Mouse (Mus musculus) CH12.LX (cell line): ENCODE measurements at regions not wholly inside any gene's neighbourhood (a gene's known extent, or its start where the extent isn't known, plus 50 kb on each side); places are given as distances from the start of the nearest gene placed in this dataset.

ENCODE experiments used
- DNase-seq: peaks from one replicate; pipeline ENCODE4 v3.0.0-alpha.2; 2013; ENCODE audit errors: extremely low read depth
- H3K27ac ChIP-seq: 2 replicates; pipeline ENCODE4 v1.5.1; 2012; ENCODE audit warnings: low read depth, mild to moderate bottlenecking, control low read depth, moderate library complexity; ENCODE audit not compliant: insufficient read depth
- H3K27me3 ChIP-seq: replicated peaks from 2 replicates; pipeline ENCODE3; 2012; ENCODE audit warnings: inconsistent platforms
- H3K36me3 ChIP-seq, 2 experiments: replicated peaks in 1 of 2; 2 replicates each; pipeline versions ENCODE3 to v1.6.1; 2012; ENCODE audit warnings: inconsistent platforms in 1 of 2, low read length in 1 of 2, mild to moderate bottlenecking in 1 of 2, mixed read lengths in 1 of 2, moderate library complexity in 1 of 2; ENCODE audit not compliant: control insufficient read depth in 1 of 2, insufficient read depth in 1 of 2
- H3K4me1 ChIP-seq, 2 experiments: 2 replicates each; pipeline ENCODE4 v1.6.1; 2012; ENCODE audit warnings: inconsistent platforms in 1 of 2, moderate library complexity in 1 of 2; ENCODE audit not compliant: insufficient read depth in 2 of 2, control insufficient read depth in 1 of 2
- H3K4me2 ChIP-seq: 2 replicates; pipeline ENCODE4 v1.6.1; 2012; ENCODE audit warnings: low read depth, mild to moderate bottlenecking, control low read depth; ENCODE audit not compliant: poor library complexity, insufficient read depth, severe bottlenecking
- H3K4me3 ChIP-seq, 3 experiments: fragments of 150-350 bp in 1 of 3; sonication (generic) in 1 of 3; replicated peaks in 1 of 3; 2 replicates each; pipeline versions ENCODE3 to v1.5.1; 2011 to 2012; ENCODE audit warnings: low read depth in 2 of 3, low read length in 2 of 3, mild to moderate bottlenecking in 2 of 3, moderate library complexity in 2 of 3, control low read depth in 1 of 3, improper control_type of control experiment in 1 of 3, inconsistent platforms in 1 of 3, mixed read lengths in 1 of 3; ENCODE audit not compliant: poor library complexity in 1 of 3
- H3K79me2 ChIP-seq: replicated peaks from 2 replicates; pipeline ENCODE4 v1.6.1; 2012; ENCODE audit warnings: mild to moderate bottlenecking, moderate library complexity; ENCODE audit not compliant: control insufficient read depth, poor library complexity, insufficient read depth, severe bottlenecking; ENCODE audit errors: extremely low read depth
- H3K9ac ChIP-seq: 2 replicates; pipeline ENCODE4 v1.6.1; 2012; ENCODE audit warnings: low read depth, mild to moderate bottlenecking, control low read depth, moderate library complexity; ENCODE audit not compliant: insufficient read depth
- H3K9me3 ChIP-seq: replicated peaks from 2 replicates; pipeline ENCODE3; 2012; ENCODE audit warnings: low read length, inconsistent platforms, mixed read lengths
- CHD1 ChIP-seq: IDR thresholded peaks from 2 replicates; pipeline ENCODE4 v1.6.1; 2012; ENCODE audit warnings: low read depth, low read length, improper control_type of control experiment, inconsistent platforms
- E2F4 ChIP-seq: IDR thresholded peaks from 2 replicates; pipeline ENCODE4 v1.6.1; 2011; ENCODE audit warnings: low read depth, low read length, improper control_type of control experiment; ENCODE audit not compliant: insufficient replicate concordance
- ELF1 ChIP-seq: IDR thresholded peaks from 2 replicates; pipeline ENCODE4 v1.6.1; 2014; ENCODE audit warnings: low read depth, mild to moderate bottlenecking, inconsistent platforms, low read length, improper control_type of control experiment
- ETS1 ChIP-seq: conservative IDR thresholded peaks from 2 replicates; pipeline ENCODE4 v1.6.1; 2012; ENCODE audit warnings: low read depth, mild to moderate bottlenecking, inconsistent platforms, low read length, improper control_type of control experiment, moderate library complexity
- GABPA ChIP-seq: IDR thresholded peaks from 2 replicates; pipeline ENCODE4 v1.6.1; 2012; ENCODE audit warnings: low read depth, low read length, improper control_type of control experiment, inconsistent platforms; ENCODE audit not compliant: insufficient replicate concordance
- HCFC1 ChIP-seq: IDR thresholded peaks from 2 replicates; pipeline ENCODE4 v1.6.1; 2012; ENCODE audit warnings: low read depth, mild to moderate bottlenecking, inconsistent platforms, low read length, improper control_type of control experiment
- IRF4 ChIP-seq: IDR thresholded peaks from 2 replicates; pipeline ENCODE4 v1.6.1; 2014; ENCODE audit warnings: low read depth, mild to moderate bottlenecking, inconsistent platforms, low read length, improper control_type of control experiment
- JUN ChIP-seq: IDR thresholded peaks from 2 replicates; pipeline ENCODE4 v1.6.1; 2011; ENCODE audit warnings: low read depth, mild to moderate bottlenecking, low read length, improper control_type of control experiment, moderate library complexity; ENCODE audit not compliant: insufficient read depth
- JUND ChIP-seq: conservative IDR thresholded peaks from 2 replicates; pipeline ENCODE4 v1.6.1; 2011; ENCODE audit warnings: low read depth, low read length, improper control_type of control experiment
- KAT2A ChIP-seq: IDR thresholded peaks from 2 replicates; pipeline ENCODE4 v1.6.1; 2012; ENCODE audit warnings: low read length, improper control_type of control experiment, inconsistent platforms; ENCODE audit not compliant: insufficient replicate concordance
- MAX ChIP-seq: IDR thresholded peaks from 2 replicates; pipeline ENCODE4 v1.6.1; 2011; ENCODE audit warnings: low read length, improper control_type of control experiment
- MEF2A ChIP-seq: IDR thresholded peaks from 2 replicates; pipeline ENCODE4 v1.6.1; 2014; ENCODE audit warnings: low read depth, mild to moderate bottlenecking, inconsistent platforms, low read length, improper control_type of control experiment, borderline replicate concordance
- NELFE ChIP-seq: IDR thresholded peaks from 2 replicates; pipeline ENCODE4 v1.6.1; 2011; ENCODE audit warnings: low read depth, low read length, improper control_type of control experiment
- NRF1 ChIP-seq: IDR thresholded peaks from 2 replicates; pipeline ENCODE4 v1.6.1; 2014; ENCODE audit warnings: low read depth, mild to moderate bottlenecking, inconsistent platforms, low read length, improper control_type of control experiment, moderate library complexity
- POLR2A ChIP-seq: IDR thresholded peaks from 2 replicates; pipeline ENCODE4 v1.6.1; 2011; ENCODE audit warnings: low read depth, mild to moderate bottlenecking, improper control_type of control experiment, low read length
- RCOR1 ChIP-seq: conservative IDR thresholded peaks from 2 replicates; pipeline ENCODE4 v1.6.1; 2012; ENCODE audit warnings: low read depth, mild to moderate bottlenecking, inconsistent platforms, low read length, improper control_type of control experiment
- SIN3A ChIP-seq: IDR thresholded peaks from 2 replicates; pipeline ENCODE4 v1.6.1; 2012; ENCODE audit warnings: low read length, improper control_type of control experiment, inconsistent platforms
- UBTF ChIP-seq: IDR thresholded peaks from 2 replicates; pipeline ENCODE4 v1.6.1; 2012; ENCODE audit warnings: low read depth, mild to moderate bottlenecking, inconsistent platforms, low read length, improper control_type of control experiment, moderate library complexity
- USF2 ChIP-seq: conservative IDR thresholded peaks from 2 replicates; pipeline ENCODE4 v1.6.1; 2011; ENCODE audit warnings: low read depth, low read length, improper control_type of control experiment
- ZMIZ1 ChIP-seq: IDR thresholded peaks from 2 replicates; pipeline ENCODE4 v1.6.1; 2012; ENCODE audit warnings: low read depth, mild to moderate bottlenecking, inconsistent platforms, low read length, improper control_type of control experiment
- ZNF384 ChIP-seq: IDR thresholded peaks from 2 replicates; pipeline ENCODE4 v1.6.1; 2012; ENCODE audit warnings: low read depth, low read length, improper control_type of control experiment, inconsistent platforms
- dilution Hi-C: fragments of 300-500 bp; cut with MboI; formaldehyde crosslinking; loops from 2 replicates; pipeline ENCODE4 v1.14.3; 2020; ENCODE audit warnings: low sequenced_read_pairs; ENCODE audit not compliant: extremely low pct_unique_long_range_greater_than_20kb, extremely low pct_ligation_motif_present
- in situ Hi-C: fragments of 300-500 bp; cut with MboI; formaldehyde crosslinking; loops from 3 replicates; pipeline ENCODE4 v1.14.3; 2019; ENCODE audit warnings: low sequenced_read_pairs, low pct_ligation_motif_present, low pct_unique_long_range_greater_than_20kb, mixed read lengths

DNA sequence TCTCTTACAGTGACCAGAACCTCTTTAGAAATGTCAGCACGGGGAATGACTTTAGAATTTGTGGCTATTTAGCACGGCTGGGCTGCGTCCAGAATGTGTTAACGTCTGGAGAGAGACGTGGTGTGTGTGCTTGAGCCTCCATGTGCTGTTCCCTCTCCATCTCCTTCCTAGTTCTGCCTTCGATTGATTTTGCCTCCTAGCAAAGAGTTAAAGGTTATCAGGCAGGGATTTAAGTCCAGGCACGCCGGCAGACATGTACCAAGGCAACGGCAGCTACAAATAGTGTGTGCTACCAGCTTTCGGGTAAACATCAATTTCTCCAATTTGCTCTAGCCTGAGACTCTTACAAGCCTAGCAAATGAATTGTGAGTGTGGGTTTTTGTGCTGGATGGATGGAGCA, 285.7 kb downstream of the Icos start:
- H3K9me3 ChIP-seq, result no peaks in the 10 kb centered on the region
- H3K27me3 ChIP-seq, result no peaks in the 10 kb centered on the region
- TF ChIP-seq UBTF (no peak), GABPA (no peak), NELFE (no peak)
- no peak overlapping the region for H3K27ac ChIP-seq
- in situ Hi-C loops (no loop called here), dilution Hi-C loops (no loop called here)
- no peak overlapping the region for H3K4me2 ChIP-seq
- no peaks in the 10 kb centered on the region for H3K79me2 ChIP-seq
- H3K9ac ChIP-seq, result no peak overlapping the region
- DNase-seq, result no peak
- H3K36me3 ChIP-seq, result no peaks in the 10 kb centered on the region
- no peak overlapping the region for H3K4me3 ChIP-seq
- no peaks in the 10 kb centered on the region for H3K4me1 ChIP-seq

DNA sequence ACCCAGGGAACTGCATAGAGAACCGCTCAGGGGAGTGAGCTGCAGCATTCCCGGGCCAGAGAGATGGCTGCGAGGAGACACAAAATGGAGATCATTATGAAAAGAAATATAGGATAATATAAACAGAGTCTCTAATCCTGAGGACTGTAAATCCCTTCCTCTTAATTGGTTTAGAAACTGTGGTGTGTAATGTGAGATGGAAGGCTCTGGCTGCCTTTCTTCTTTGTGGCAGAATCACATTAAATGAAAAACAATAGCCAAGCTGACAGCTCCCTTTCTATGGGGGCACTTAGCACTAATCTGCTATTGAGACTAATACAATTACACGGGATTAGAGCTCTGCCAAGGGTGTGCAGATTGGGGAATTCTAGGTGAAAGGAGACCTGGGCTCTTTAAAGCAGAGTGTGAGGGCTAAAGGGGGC, 288.0 kb downstream of the Icos start:
- H3K27ac ChIP-seq, result no peak overlapping the region
- DNase-seq, result no peak
- no peak for TF ChIP-seq E2F4
- no peak for TF ChIP-seq ETS1
- no peak for TF ChIP-seq ZMIZ1
- TF ChIP-seq MEF2A, result no peak
- H3K27me3 ChIP-seq, result no peaks in the 10 kb centered on the region
- no peak overlapping the region for H3K9ac ChIP-seq
- no peak overlapping the region for H3K4me3 ChIP-seq
- H3K36me3 ChIP-seq, result no peaks in the 10 kb centered on the region
- in situ Hi-C loops (no loop called here), dilution Hi-C loops (no loop called here)
- H3K79me2 ChIP-seq, result no peaks in the 10 kb centered on the region
- no peaks in the 10 kb centered on the region for H3K4me1 ChIP-seq
- no peaks in the 10 kb centered on the region for H3K9me3 ChIP-seq
- no peak overlapping the region for H3K4me2 ChIP-seq

- Histone ChIP-seq H3K9ac (no peak overlapping the region), H3K27ac (no peak overlapping the region), H3K4me2 (no peak overlapping the region), H3K9me3 (no peaks in the 10 kb centered on the region), H3K4me1 (peaks cover 0 to 7% of the 10 kb centered on the region in 2 experiments; a peak in 2 of 4 replicates), H3K4me3 (no peak overlapping the region), H3K36me3 (no peaks in the 10 kb centered on the region), H3K27me3 (no peaks in the 10 kb centered on the region), H3K79me2 (no peaks in the 10 kb centered on the region)
- dilution Hi-C loops, result no loop called here
- DNase-seq, result no peak
- in situ Hi-C loops, result no loop called here
- TF ChIP-seq NRF1, result no peak
- TF ChIP-seq JUND, result no peak
- TF ChIP-seq SIN3A, result no peak
- no peak for TF ChIP-seq POLR2A
- TF ChIP-seq HCFC1, result no peak
- TF ChIP-seq ELF1, result no peak
- no peak for TF ChIP-seq UBTF
- TF ChIP-seq USF2, result no peak
- TF ChIP-seq MAX, result no peak
- no peak for TF ChIP-seq KAT2A
- no peak for TF ChIP-seq IRF4
- TF ChIP-seq NELFE, result no peak
- TF ChIP-seq JUN, result no peak
- no peak for TF ChIP-seq ZNF384
- no peak for TF ChIP-seq CHD1
- no peak for TF ChIP-seq RCOR1
- TF ChIP-seq, all 38 proteins: peak for 0
These were observed 296.1 kb downstream of the Icos start for GRCm38 (mm10) chr1:61273843-61274242.
